Mouse (Mus musculus) spleen, postnatal 0 days (tissue): ENCODE results near the gene Uck1. TPM values are rescaled to one million over a fixed set of nuclear protein-coding genes. Genes with fewer than 3 reads are reported as not detected.

Experiments
- polyA plus RNA-seq: library from polyadenylated mRNA; unstranded; fragments of >200 nt; fragmentation: Nextera tagmentation; extraction: Ambion mirVana; gene quantifications from 2 replicates; pipeline ENCODE4 v1.2.1, GENCODE M21; 2015

Uck1 gene
- polyA plus RNA-seq: 31.9 and 32.8 TPM in 2 replicates

DNA sequence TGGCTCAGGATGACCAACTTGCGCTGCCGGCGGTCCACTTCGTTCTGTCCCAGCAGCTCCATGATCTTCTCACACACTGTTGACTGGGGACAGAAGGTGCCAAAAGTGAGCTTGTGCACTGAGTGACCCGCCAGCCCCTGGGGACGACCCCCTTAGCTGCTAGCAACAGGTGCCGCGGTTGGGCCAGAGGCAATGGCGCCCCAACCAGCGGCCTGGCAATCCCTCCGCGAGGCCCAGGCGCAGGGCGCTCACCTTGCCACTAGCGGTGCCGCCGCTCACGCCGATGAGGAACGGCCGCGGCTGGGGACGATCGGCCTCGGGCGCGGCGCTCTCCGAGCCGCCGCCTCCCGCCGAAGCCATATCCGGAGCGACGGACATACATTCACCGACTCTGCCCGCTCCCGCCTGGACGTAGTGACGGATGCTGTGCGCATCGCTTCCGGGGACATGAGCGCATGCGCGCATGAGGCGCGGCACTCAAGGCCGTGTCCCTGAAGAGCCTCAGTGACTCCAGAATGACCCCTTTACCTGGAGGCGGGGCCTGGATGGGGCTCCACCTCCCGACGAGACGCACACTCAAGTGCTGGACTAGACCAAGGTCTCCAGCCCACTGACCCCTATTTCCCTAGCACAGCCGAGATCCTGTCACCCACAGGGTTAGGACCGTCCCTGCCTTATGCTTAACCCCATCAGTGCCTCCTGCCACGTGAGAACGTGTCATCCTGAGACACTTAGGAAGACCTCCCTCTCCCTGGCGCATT is at the start of gene Uck1:
Gene Uck1, minus strand, starts transcription at position 503 of the 761 bp plus-strand sequence.

DNA sequence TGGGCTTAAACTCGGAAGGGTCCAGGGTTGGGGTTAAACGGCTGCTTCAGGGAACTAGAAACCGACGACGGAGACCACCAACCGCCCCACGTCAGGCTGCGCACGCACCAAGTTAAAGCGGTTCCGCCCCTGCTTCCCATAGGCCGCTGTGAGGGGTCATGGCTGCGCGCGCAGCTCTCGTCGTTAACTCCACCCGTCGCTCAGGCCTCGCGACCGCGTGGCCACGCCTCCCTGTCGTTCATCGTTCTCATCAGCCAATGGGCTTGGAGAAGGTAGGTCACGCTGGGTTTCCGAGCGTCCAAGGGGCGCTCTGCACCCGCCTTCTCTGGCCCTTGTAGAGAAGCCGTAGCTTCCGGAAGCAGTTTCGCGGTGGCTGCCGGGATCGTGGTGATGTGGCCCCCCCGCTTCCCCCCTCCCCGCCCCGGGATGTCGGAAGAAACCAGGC is 28.0 kb upstream of the Uck1 start, which contains the start of gene Swi5:
Gene Swi5, minus strand, starts transcription at position 153 of the 445 bp plus-strand sequence.

DNA sequence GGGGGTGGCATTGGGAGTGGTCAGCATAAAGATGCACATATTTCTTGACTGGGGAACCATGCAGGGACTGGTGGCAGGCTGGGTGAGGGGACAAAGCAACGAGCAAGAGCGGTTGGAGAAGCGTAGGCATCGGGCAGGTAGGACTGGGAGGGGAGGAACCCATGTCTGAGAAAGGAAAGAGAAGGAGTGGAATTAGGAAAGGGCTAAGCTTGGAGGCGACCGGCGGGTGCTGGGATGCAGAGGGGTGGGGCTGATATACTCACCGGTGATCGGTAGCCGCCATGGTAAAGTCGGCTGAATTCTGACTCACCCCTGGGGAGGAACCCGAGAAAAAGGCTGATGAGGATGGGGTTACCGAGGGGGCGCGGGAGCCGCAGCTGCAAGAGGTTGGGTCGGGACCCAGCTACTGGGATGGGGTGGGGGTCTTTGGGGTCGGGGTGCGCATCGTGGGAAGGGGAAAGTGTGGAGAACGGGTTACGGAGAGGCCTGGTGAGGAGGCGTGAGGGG is 27.4 kb upstream of the Uck1 start, which contains the start of gene Golga2:
Gene Golga2, plus strand, starts transcription at position 51 of the 507 bp plus-strand sequence.

DNA sequence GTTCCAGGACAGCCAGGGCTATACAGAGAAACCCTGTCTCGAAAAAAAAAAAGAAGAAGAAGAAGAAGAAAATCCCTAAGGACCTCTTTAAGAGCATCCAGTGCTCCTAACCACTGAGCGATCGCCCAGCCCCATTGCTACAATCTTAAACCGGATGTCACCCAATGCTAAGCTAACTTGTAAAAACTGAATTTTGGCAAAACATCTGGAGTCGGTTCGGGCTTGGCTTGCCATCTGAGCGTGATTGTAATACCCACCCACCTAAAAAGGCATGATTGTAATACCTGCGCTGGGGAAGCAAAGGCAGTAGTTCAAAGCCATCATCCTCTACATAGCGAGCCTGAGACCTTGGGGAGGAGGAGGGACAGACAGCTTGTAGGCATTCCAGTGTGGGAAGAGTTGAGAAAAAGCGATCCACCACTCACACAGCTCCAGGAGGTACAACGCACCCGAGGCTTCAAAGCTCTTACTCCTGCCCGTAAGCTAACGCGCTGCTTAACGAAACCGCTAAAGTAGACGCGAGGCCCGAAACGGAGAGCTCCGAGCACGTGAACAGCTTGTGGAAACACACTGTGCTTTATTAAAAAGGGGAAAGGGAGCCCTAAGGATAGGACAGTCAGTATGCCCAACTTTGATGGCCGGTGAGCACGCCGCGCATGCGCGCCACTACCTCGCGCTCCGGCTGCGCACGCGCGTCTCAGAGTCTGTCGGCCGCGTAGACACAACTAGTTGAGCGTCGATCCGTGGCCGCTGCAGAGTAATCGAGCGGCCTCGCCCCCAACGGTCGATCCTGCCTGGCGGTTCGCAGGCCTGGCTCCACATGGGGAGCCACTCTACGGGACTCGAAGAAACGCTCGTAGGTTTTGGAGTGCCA is 23.8 kb downstream of the Uck1 start, which contains the start of gene Pomt1:
Gene Pomt1, plus strand, starts transcription at position 705 of the 874 bp plus-strand sequence.

Other genes with a start within 250 kb of the Uck1 start
- gene Fam78a, start 175.3 kb downstream of the Uck1 start, polyA plus RNA-seq: 9.4 and 9.9 TPM in 2 replicates
- gene Plpp7, start 164.6 kb downstream of the Uck1 start, polyA plus RNA-seq: 1.0 and 1.6 TPM in 2 replicates
- gene Prrc2b, start 109.1 kb downstream of the Uck1 start, polyA plus RNA-seq: 16.3 and 19.1 TPM in 2 replicates
- gene Pomt1, start 23.6 kb downstream of the Uck1 start, polyA plus RNA-seq: 11.6 and 13.3 TPM in 2 replicates
- 9.8 and 13.2 TPM in 2 replicates for gene Golga2, start 27.2 kb upstream of the Uck1 start, polyA plus RNA-seq
- gene Swi5, start 27.9 kb upstream of the Uck1 start, polyA plus RNA-seq: 268 and 276 TPM in 2 replicates
- gene Ciz1, start 92.2 kb upstream of the Uck1 start, polyA plus RNA-seq: 20.5 and 25.2 TPM in 2 replicates
- 2.0 and 3.8 TPM in 2 replicates for gene Dnm1, start 93.2 kb upstream of the Uck1 start, polyA plus RNA-seq
- gene 1110008P14Rik, start 121.8 kb upstream of the Uck1 start, polyA plus RNA-seq: 45.8 and 48.6 TPM in 2 replicates
- 401 and 613 TPM in 2 replicates for gene Lcn2, start 128.1 kb upstream of the Uck1 start, polyA plus RNA-seq
- gene Ptges2, start 135.7 kb upstream of the Uck1 start, polyA plus RNA-seq: 13.7 and 14.0 TPM in 2 replicates
- gene Naif1, start 190.3 kb upstream of the Uck1 start, polyA plus RNA-seq: 2.5 and 2.9 TPM in 2 replicates
- gene Slc25a25, start 191.3 kb upstream of the Uck1 start, polyA plus RNA-seq: 7.0 and 7.8 TPM in 2 replicates